Mouse (Mus musculus): Measurements from ENCODE around the gene Lypd6b. TPM values are rescaled to one million over a fixed set of nuclear protein-coding genes. Genes with fewer than 3 reads are reported as not detected.
A peak's percentile ranks its signal among the peaks of the same experiment; 100 is the strongest.

Gene Lypd6b
- polyA plus RNA-seq, 2 experiments: 0.02 TPM; not detected in 1

- TF ChIP-seq EP300 (IDR thresholded peaks at IDR 0.05; ENCODE audit: low read depth) (no peak), CTCF (IDR thresholded peaks at IDR 0.05; ENCODE audit: low read depth) (no peak)
- 49% methylated on average over 14 of the region's 14 CpGs for WGBS (ENCODE audit: insufficient replicate concordance)
- H3K4me2 ChIP-seq (ENCODE audit: low read depth): no peak overlapping the region
- H3K4me3 ChIP-seq (ENCODE audit: insufficient read depth in 1 of 2, low read depth in 2 of 2, low read length in 2 of 2): no peak overlapping the region
- no peaks in the 10 kb centered on the region for H3K9me3 ChIP-seq (ENCODE audit: control insufficient read depth, low read length)
- H3K27me3 ChIP-seq (ENCODE audit: control insufficient read depth, insufficient read depth, low read length): no peaks in the 10 kb centered on the region
- H3K4me1 ChIP-seq (replicated peaks; ENCODE audit: control insufficient read depth in 2 of 2, insufficient read depth in 2 of 2, low read length in 1 of 2): no peaks in the 10 kb centered on the region
- no peak overlapping the region for H3K9ac ChIP-seq (replicated peaks)
- DNase-seq (ENCODE audit: low read depth in 3 of 3, low spot score in 3 of 3) (no peak), ATAC-seq (ENCODE audit: insufficient read depth) (no peak)
- H3K36me3 ChIP-seq (replicated peaks; ENCODE audit: control insufficient read depth, insufficient read depth, low read depth): no peaks in the 10 kb centered on the region
- H3K27ac ChIP-seq: no peak overlapping the region
Observed at GRCm38 (mm10) chr2:49797444-49798143, 10.1 kb downstream of the Lypd6b start.

DNA sequence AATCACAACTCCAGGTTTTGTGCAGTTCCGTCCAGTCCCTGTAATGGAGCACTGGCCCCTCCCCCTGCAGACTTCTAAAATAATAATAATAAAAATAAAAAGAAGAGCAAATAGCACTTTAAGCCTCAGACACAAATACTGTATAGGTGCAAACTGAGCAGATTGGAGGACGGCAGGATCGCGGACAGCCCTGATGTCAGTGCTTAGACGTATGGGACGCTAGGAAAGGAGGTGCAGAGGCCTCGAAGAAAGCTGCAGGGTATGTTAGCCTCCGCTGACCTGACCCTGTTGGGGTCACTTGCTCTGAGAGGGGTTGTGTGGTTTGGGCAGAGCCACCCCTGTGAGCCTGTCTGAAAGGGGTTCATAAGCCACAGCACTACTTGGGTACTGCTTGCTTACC, 17.0 kb downstream of the Lypd6b start:
- Histone ChIP-seq H3K4me1 (replicated peaks; ENCODE audit: control insufficient read depth in 2 of 2, insufficient read depth in 2 of 2, low read length in 1 of 2) (no peaks in the 10 kb centered on the region), H3K9me3 (ENCODE audit: control insufficient read depth, low read length) (no peaks in the 10 kb centered on the region), H3K9ac (replicated peaks) (no peak overlapping the region), H3K27ac (no peak overlapping the region), H3K36me3 (replicated peaks; ENCODE audit: control insufficient read depth, insufficient read depth, low read depth) (no peaks in the 10 kb centered on the region), H3K27me3 (ENCODE audit: control insufficient read depth, insufficient read depth, low read length) (no peaks in the 10 kb centered on the region), H3K4me2 (ENCODE audit: low read depth) (no peak overlapping the region), H3K4me3 (ENCODE audit: insufficient read depth in 1 of 2, low read depth in 2 of 2, low read length in 2 of 2) (no peak overlapping the region)
- DNase-seq (ENCODE audit: low read depth in 3 of 3, low spot score in 3 of 3) (no peak), ATAC-seq (ENCODE audit: insufficient read depth) (no peak)
- WGBS (ENCODE audit: insufficient replicate concordance): 68% methylated on average over 8 of the region's 8 CpGs
- TF ChIP-seq EP300 (IDR thresholded peaks at IDR 0.05; ENCODE audit: low read depth) (no peak), CTCF (IDR thresholded peaks at IDR 0.05; ENCODE audit: low read depth) (no peak)

- Histone ChIP-seq H3K9ac (replicated peaks) (no peak overlapping the region), H3K36me3 (replicated peaks; ENCODE audit: control insufficient read depth, insufficient read depth, low read depth) (no peaks in the 10 kb centered on the region), H3K27me3 (ENCODE audit: control insufficient read depth, insufficient read depth, low read length) (no peaks in the 10 kb centered on the region), H3K9me3 (ENCODE audit: control insufficient read depth, low read length) (no peaks in the 10 kb centered on the region), H3K4me1 (replicated peaks; ENCODE audit: control insufficient read depth in 2 of 2, insufficient read depth in 2 of 2, low read length in 1 of 2) (no peaks in the 10 kb centered on the region), H3K27ac (no peak overlapping the region), H3K4me2 (ENCODE audit: low read depth) (no peak overlapping the region), H3K4me3 (ENCODE audit: insufficient read depth in 1 of 2, low read depth in 2 of 2, low read length in 2 of 2) (no peak overlapping the region)
- DNase-seq (ENCODE audit: low read depth in 3 of 3, low spot score in 3 of 3) (no peak), ATAC-seq (ENCODE audit: insufficient read depth) (no peak)
- TF ChIP-seq CTCF (IDR thresholded peaks at IDR 0.05; ENCODE audit: low read depth) (no peak), EP300 (IDR thresholded peaks at IDR 0.05; ENCODE audit: low read depth) (no peak)
- WGBS (ENCODE audit: insufficient replicate concordance): 70% methylated on average over 11 of the region's 11 CpGs
Observed at GRCm38 (mm10) chr2:49805736-49806371, 18.4 kb downstream of the Lypd6b start.

GRCm38 (mm10) chr2:49809496-49809895, 22.0 kb downstream of the Lypd6b start:
- Histone ChIP-seq H3K27me3 (ENCODE audit: control insufficient read depth, insufficient read depth, low read length) (no peaks in the 10 kb centered on the region), H3K27ac (no peak overlapping the region), H3K9me3 (ENCODE audit: control insufficient read depth, low read length) (no peaks in the 10 kb centered on the region), H3K9ac (replicated peaks) (no peak overlapping the region), H3K4me1 (replicated peaks; ENCODE audit: control insufficient read depth in 2 of 2, insufficient read depth in 2 of 2, low read length in 1 of 2) (0 out of 4 replicates have a peak, but pooled peaks cover 0 to 8% of the 10 kb centered on the region in 2 experiments), H3K4me2 (ENCODE audit: low read depth) (no peak overlapping the region), H3K36me3 (replicated peaks; ENCODE audit: control insufficient read depth, insufficient read depth, low read depth) (no peaks in the 10 kb centered on the region), H3K4me3 (ENCODE audit: insufficient read depth in 1 of 2, low read depth in 2 of 2, low read length in 2 of 2) (no peak overlapping the region)
- TF ChIP-seq CTCF (IDR thresholded peaks at IDR 0.05; ENCODE audit: low read depth): no peak
- no peak for TF ChIP-seq EP300 (IDR thresholded peaks at IDR 0.05; ENCODE audit: low read depth)
- ATAC-seq (ENCODE audit: insufficient read depth) (no peak), DNase-seq (ENCODE audit: low read depth in 3 of 3, low spot score in 3 of 3) (peak in 1 of 3 experiments; percentile 6)
- WGBS (ENCODE audit: insufficient replicate concordance): 59% methylated on average over 6 of the region's 6 CpGs

GRCm38 (mm10) chr2:49811420-49811819, 23.9 kb downstream of the Lypd6b start:
- H3K4me3 ChIP-seq (ENCODE audit: insufficient read depth in 1 of 2, low read depth in 2 of 2, low read length in 2 of 2): no peak overlapping the region
- TF ChIP-seq EP300 (IDR thresholded peaks at IDR 0.05; ENCODE audit: low read depth): no peak
- TF ChIP-seq CTCF (IDR thresholded peaks at IDR 0.05; ENCODE audit: low read depth): no peak
- DNase-seq (ENCODE audit: low read depth in 3 of 3, low spot score in 3 of 3) (no peak), ATAC-seq (ENCODE audit: insufficient read depth) (no peak)
- no peak overlapping the region for H3K9ac ChIP-seq (replicated peaks)
- 0 out of 4 replicates have a peak, but pooled peaks cover 0 to 8% of the 10 kb centered on the region in 2 experiments for H3K4me1 ChIP-seq (replicated peaks; ENCODE audit: control insufficient read depth in 2 of 2, insufficient read depth in 2 of 2, low read length in 1 of 2)
- H3K36me3 ChIP-seq (replicated peaks; ENCODE audit: control insufficient read depth, insufficient read depth, low read depth): no peaks in the 10 kb centered on the region
- H3K4me2 ChIP-seq (ENCODE audit: low read depth): no peak overlapping the region
- no peaks in the 10 kb centered on the region for H3K27me3 ChIP-seq (ENCODE audit: control insufficient read depth, insufficient read depth, low read length)
- H3K9me3 ChIP-seq (ENCODE audit: control insufficient read depth, low read length): no peaks in the 10 kb centered on the region
- no peak overlapping the region for H3K27ac ChIP-seq
- 36% methylated on average over 11 of the region's 11 CpGs for WGBS (ENCODE audit: insufficient replicate concordance)

Measured in liver, embryonic 14.5 days (tissue).